Mouse (Mus musculus) heart, embryonic 11.5 days (tissue): Measurements from ENCODE around the gene Ifngr1. TPM values are rescaled to one million over a fixed set of nuclear protein-coding genes. Genes with fewer than 3 reads are reported as not detected.

Source experiments
- ATAC-seq: fragments of 200-750 bp; cut with Nextera tagmentation; replicated peaks from 2 replicates; pipeline ENCODE4 v1.8.0; 2017; ENCODE audit warnings: moderate library complexity; ENCODE audit not compliant: insufficient number of reproducible peaks, low FRiP score, low TSS enrichment
- H3K27ac ChIP-seq: fragments of 300-500 bp; sonication (generic); 2 replicates; pipeline ENCODE4 v1.5.1; 2014; ENCODE audit warnings: mild to moderate bottlenecking, low read depth, low read length
- H3K27me3 ChIP-seq: fragments of 300-500 bp; sonication (generic); 2 replicates; pipeline ENCODE4 v1.6.1; 2014; ENCODE audit warnings: mild to moderate bottlenecking, low read length, mixed read lengths; ENCODE audit not compliant: control insufficient read depth, insufficient read depth
- H3K36me3 ChIP-seq: fragments of 300-500 bp; sonication (generic); 2 replicates; pipeline ENCODE4 v1.6.1; 2014; ENCODE audit warnings: mild to moderate bottlenecking, low read length, moderate library complexity, mixed read lengths; ENCODE audit not compliant: control insufficient read depth, insufficient read depth
- H3K4me1 ChIP-seq: fragments of 300-500 bp; sonication (generic); 2 replicates; pipeline ENCODE4 v1.6.1; 2014; ENCODE audit warnings: low read length; ENCODE audit not compliant: control insufficient read depth, insufficient read depth
- H3K4me2 ChIP-seq: fragments of 300-500 bp; sonication (generic); 2 replicates; pipeline ENCODE4 v1.6.1; 2014; ENCODE audit warnings: mild to moderate bottlenecking, moderate library complexity
- H3K4me3 ChIP-seq: fragments of 300-500 bp; sonication (generic); 2 replicates; pipeline ENCODE4 v1.5.1; 2014; ENCODE audit warnings: low read depth, low read length
- H3K9ac ChIP-seq: fragments of 300-500 bp; sonication (generic); 2 replicates; pipeline ENCODE4 v1.6.1; 2014; ENCODE audit warnings: mild to moderate bottlenecking, low read depth, low read length, moderate library complexity
- H3K9me3 ChIP-seq: fragments of 300-500 bp; sonication (generic); replicated peaks from 2 replicates; pipeline ENCODE4 v1.6.1; 2016; ENCODE audit warnings: low read length; ENCODE audit not compliant: control insufficient read depth
- WGBS: fragments of 180-500 bp; shearing (Covaris S2); extraction: QIAGEN DNeasy Blood & Tissue Kit; methylation state at CpG from one replicate; pipeline ENCODE4 v1.1.7; 2014; ENCODE audit not compliant: insufficient replicate concordance; 5-methylcytosine and 5-hydroxymethylcytosine counted together
- polyA plus RNA-seq: library from polyadenylated mRNA; unstranded; fragments of >200 nt; fragmentation: Nextera tagmentation; extraction: Ambion mirVana; gene quantifications from 2 replicates; pipeline ENCODE4 v1.2.1, GENCODE M21; 2014

Gene Ifngr1
- 35.0 and 35.7 TPM in 2 replicates for polyA plus RNA-seq

GRCm38 (mm10) chr10:19591641-19592441 is at the start of gene Ifngr1:
Gene Ifngr1 (plus strand): TSS chr10:19591949.
- H3K36me3 ChIP-seq = no peaks in the 10 kb centered on the region
- WGBS = under 1% methylated on average over 52 of the region's 52 CpGs
- peak within 1 kb of the TSS; percentile 84 for H3K27ac ChIP-seq
- H3K9ac ChIP-seq = peak within 1 kb of the TSS; percentile 92
- H3K27me3 ChIP-seq = no peaks in the 10 kb centered on the region
- peaks cover 11% of the 10 kb centered on the region for H3K4me1 ChIP-seq
- H3K4me3 ChIP-seq = peak within 1 kb of the TSS; percentile 76
- no peaks in the 10 kb centered on the region for H3K9me3 ChIP-seq
- ATAC-seq = peak; percentile 100
- peak within 1 kb of the TSS; percentile 76 for H3K4me2 ChIP-seq

GRCm38 (mm10) chr10:19546825-19547224 is 44.9 kb upstream of the Ifngr1 start:
- H3K4me3 ChIP-seq = no peak overlapping the region
- no peak for ATAC-seq
- H3K27ac ChIP-seq = no peak overlapping the region
- no peaks in the 10 kb centered on the region for H3K9me3 ChIP-seq
- no peak overlapping the region for H3K4me2 ChIP-seq
- WGBS = 89% methylated on average over 1 of the region's 1 CpGs
- H3K4me1 ChIP-seq = no peaks in the 10 kb centered on the region
- no peak overlapping the region for H3K9ac ChIP-seq
- no peaks in the 10 kb centered on the region for H3K27me3 ChIP-seq
- H3K36me3 ChIP-seq = no peaks in the 10 kb centered on the region

GRCm38 (mm10) chr10:19548016-19548415 is 43.7 kb upstream of the Ifngr1 start:
- no peaks in the 10 kb centered on the region for H3K4me1 ChIP-seq
- no peak overlapping the region for H3K4me2 ChIP-seq
- H3K4me3 ChIP-seq = no peak overlapping the region
- no peaks in the 10 kb centered on the region for H3K27me3 ChIP-seq
- no peak for ATAC-seq
- H3K27ac ChIP-seq = no peak overlapping the region
- no peaks in the 10 kb centered on the region for H3K36me3 ChIP-seq
- no peak overlapping the region for H3K9ac ChIP-seq
- WGBS = 85% methylated on average over 1 of the region's 1 CpGs
- H3K9me3 ChIP-seq = no peaks in the 10 kb centered on the region

- no peak for ATAC-seq
- H3K36me3 ChIP-seq = no peaks in the 10 kb centered on the region
- no peaks in the 10 kb centered on the region for H3K27me3 ChIP-seq
- H3K4me2 ChIP-seq = no peak overlapping the region
- no peak overlapping the region for H3K9ac ChIP-seq
- no peaks in the 10 kb centered on the region for H3K4me1 ChIP-seq
- no peak overlapping the region for H3K27ac ChIP-seq
- H3K9me3 ChIP-seq = no peaks in the 10 kb centered on the region
- 81% methylated on average over 2 of the region's 2 CpGs for WGBS
- H3K4me3 ChIP-seq = no peak overlapping the region
Observed at GRCm38 (mm10) chr10:19548491-19548890, 43.3 kb upstream of the Ifngr1 start.

GRCm38 (mm10) chr10:19551585-19551984 is 40.2 kb upstream of the Ifngr1 start:
- no peaks in the 10 kb centered on the region for H3K36me3 ChIP-seq
- H3K9me3 ChIP-seq = no peaks in the 10 kb centered on the region
- 82% methylated on average over 3 of the region's 3 CpGs for WGBS

GRCm38 (mm10) chr10:19553857-19554256 is 37.9 kb upstream of the Ifngr1 start:
- no peaks in the 10 kb centered on the region for H3K27me3 ChIP-seq
- H3K9ac ChIP-seq = no peak overlapping the region
- H3K4me1 ChIP-seq = no peaks in the 10 kb centered on the region
- ATAC-seq = no peak
- 63% methylated on average over 2 of the region's 2 CpGs for WGBS
- H3K4me3 ChIP-seq = no peak overlapping the region
- H3K27ac ChIP-seq = no peak overlapping the region
- H3K9me3 ChIP-seq = no peaks in the 10 kb centered on the region
- H3K4me2 ChIP-seq = no peak overlapping the region
- H3K36me3 ChIP-seq = no peaks in the 10 kb centered on the region

More at GRCm38 (mm10) chr10:19551585-19551984, 40.2 kb upstream of the Ifngr1 start:
- no peaks in the 10 kb centered on the region for H3K4me1 ChIP-seq
- no peak overlapping the region for H3K27ac ChIP-seq
- H3K4me3 ChIP-seq = no peak overlapping the region
- H3K4me2 ChIP-seq = no peak overlapping the region
- no peak for ATAC-seq
- H3K27me3 ChIP-seq = no peaks in the 10 kb centered on the region
- H3K9ac ChIP-seq = no peak overlapping the region

- H3K4me1 ChIP-seq = no peaks in the 10 kb centered on the region
- H3K27ac ChIP-seq = no peak overlapping the region
- no peak overlapping the region for H3K4me2 ChIP-seq
- no peaks in the 10 kb centered on the region for H3K36me3 ChIP-seq
- no peaks in the 10 kb centered on the region for H3K9me3 ChIP-seq
- H3K27me3 ChIP-seq = no peaks in the 10 kb centered on the region
- 69% methylated on average over 4 of the region's 4 CpGs for WGBS
- H3K9ac ChIP-seq = no peak overlapping the region
- ATAC-seq = no peak
- no peak overlapping the region for H3K4me3 ChIP-seq
Observed at GRCm38 (mm10) chr10:19557696-19558095, 34.1 kb upstream of the Ifngr1 start.

- no peak overlapping the region for H3K9ac ChIP-seq
- H3K36me3 ChIP-seq = no peaks in the 10 kb centered on the region
- H3K27ac ChIP-seq = no peak overlapping the region
- H3K9me3 ChIP-seq = no peaks in the 10 kb centered on the region
- no peak for ATAC-seq
- 76% methylated on average over 8 of the region's 8 CpGs for WGBS
- no peaks in the 10 kb centered on the region for H3K27me3 ChIP-seq
- H3K4me1 ChIP-seq = no peaks in the 10 kb centered on the region
- no peak overlapping the region for H3K4me3 ChIP-seq
- H3K4me2 ChIP-seq = no peak overlapping the region
Observed at GRCm38 (mm10) chr10:19559565-19560165, 32.1 kb upstream of the Ifngr1 start.
